Mouse (Mus musculus) thymus, adult 2 months (tissue): ENCODE results near the gene Rnf186.

Source experiments
- CTCF ChIP-seq: fragments of 200-500 bp; IDR thresholded peaks from 2 replicates; pipeline ENCODE4 v1.5.1; 2012; ENCODE audit warnings: mild to moderate bottlenecking, control low read depth, low read length, moderate library complexity, borderline replicate concordance; ENCODE audit not compliant: control insufficient read depth, poor library complexity, insufficient read depth; ENCODE audit errors: extremely low read depth
- POLR2A ChIP-seq: fragments of 200-500 bp; IDR thresholded peaks from 2 replicates; pipeline ENCODE4 v1.6.1; 2012; ENCODE audit warnings: mild to moderate bottlenecking, low read length, control low read depth, moderate library complexity; ENCODE audit not compliant: control insufficient read depth, poor library complexity, insufficient read depth; ENCODE audit errors: extremely low read depth

- TF ChIP-seq CTCF (0 out of 2 replicates have a peak, but pooled peaks have one; percentile 7), POLR2A (peak; percentile 93)
These were observed 6.2 kb downstream of the Rnf186 start, which contains the start of gene Tmco4 for GRCm38 (mm10) chr4:138972827-138973718.
